Mouse (Mus musculus): ENCODE results near the gene Cdk19.

DNA sequence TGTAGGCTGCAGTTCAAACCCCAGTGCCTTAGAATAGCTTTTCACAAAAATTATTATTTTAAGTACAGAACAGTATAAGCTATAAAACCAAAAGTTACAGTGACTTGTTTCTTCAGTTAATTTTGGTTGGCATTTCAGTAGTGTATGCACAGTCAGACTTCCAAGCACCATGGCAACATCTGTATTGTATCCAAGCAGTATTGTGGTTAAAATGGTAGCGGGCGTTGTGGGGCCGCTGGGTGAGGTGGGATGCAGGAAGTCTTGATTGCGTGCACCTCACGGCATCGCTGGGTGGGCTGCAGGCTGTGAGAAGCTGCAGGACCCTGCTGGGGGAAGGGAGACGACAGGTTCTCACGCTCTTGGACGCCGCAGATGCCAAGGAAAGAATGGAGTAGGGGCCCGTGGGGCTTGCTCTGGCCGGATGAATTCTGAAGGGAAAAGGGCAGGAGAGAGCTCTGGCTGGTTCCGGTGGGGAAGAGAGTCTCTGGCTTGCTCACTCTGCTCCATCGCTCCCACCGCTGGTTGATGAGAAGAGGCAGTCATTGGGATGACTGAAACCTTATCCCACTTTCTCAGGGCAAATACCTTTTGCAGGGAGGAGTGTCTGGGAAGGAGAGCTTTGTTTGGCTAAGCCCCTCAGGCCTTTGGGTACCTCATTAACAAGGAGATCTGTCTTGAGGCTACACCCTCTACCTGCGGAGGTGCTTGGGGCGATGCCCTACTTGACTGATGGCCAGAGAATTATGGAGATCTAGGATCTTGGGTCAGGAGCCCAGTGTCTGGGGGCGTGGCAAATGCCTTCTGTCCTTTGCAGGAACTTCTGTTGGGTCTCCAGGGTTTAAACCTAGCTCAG lies 86.1 kb downstream of the Cdk19 start:
- TF ChIP-seq CTCF (IDR thresholded peaks at IDR 0.05; ENCODE audit: extremely low read depth, insufficient read depth, low read length) (no peak), POLR2A (IDR thresholded peaks at IDR 0.05; ENCODE audit: extremely low read depth, insufficient read depth, low read length) (no peak)
